Mouse (Mus musculus) embryonic facial prominence, embryonic 12.5 days (tissue): ENCODE measurements at regions not wholly inside any gene's neighbourhood (a gene's known extent, or its start where the extent isn't known, plus 50 kb on each side); places are given as distances from the start of the nearest gene placed in this dataset.

Experiments used
- ATAC-seq: fragments of 200-750 bp; cut with Nextera tagmentation; 2 replicates; pipeline ENCODE4 v1.8.0; 2017; ENCODE audit not compliant: insufficient number of reproducible peaks, insufficient read depth, low FRiP score, low TSS enrichment
- H3K27ac ChIP-seq: fragments of 300-500 bp; sonication (generic); 2 replicates; pipeline ENCODE4 v1.5.1; 2016; ENCODE audit warnings: mild to moderate bottlenecking
- H3K27me3 ChIP-seq: fragments of 300-500 bp; sonication (generic); 2 replicates; pipeline ENCODE4 v1.6.1; 2016; ENCODE audit warnings: mild to moderate bottlenecking, moderate library complexity
- H3K36me3 ChIP-seq: fragments of 300-500 bp; sonication (generic); 2 replicates; pipeline ENCODE4 v1.6.1; 2016; ENCODE audit warnings: mild to moderate bottlenecking
- H3K4me1 ChIP-seq: fragments of 300-500 bp; sonication (generic); 2 replicates; pipeline ENCODE4 v1.6.1; 2016
- H3K4me2 ChIP-seq: fragments of 300-500 bp; sonication (generic); replicated peaks from 2 replicates; pipeline ENCODE4 v1.6.1; 2016; ENCODE audit warnings: mild to moderate bottlenecking, moderate library complexity
- H3K4me3 ChIP-seq: fragments of 300-500 bp; sonication (generic); 2 replicates; pipeline ENCODE4 v1.5.1; 2016; ENCODE audit warnings: mild to moderate bottlenecking
- H3K9ac ChIP-seq: fragments of 300-500 bp; sonication (generic); 2 replicates; pipeline ENCODE4 v1.6.1; 2016; ENCODE audit warnings: mild to moderate bottlenecking, moderate library complexity
- H3K9me3 ChIP-seq: fragments of 300-500 bp; sonication (generic); 2 replicates; pipeline ENCODE4 v1.6.1; 2016; ENCODE audit warnings: mild to moderate bottlenecking, moderate library complexity
- WGBS: fragments of 180-500 bp; shearing (Covaris S2); methylation state at CpG from one replicate; pipeline ENCODE4 v1.1.7; 2016; 5-methylcytosine and 5-hydroxymethylcytosine counted together

GRCm38 (mm10) chr17:48792954-48793353, 139.2 kb upstream of the Lrfn2 start:
- Histone ChIP-seq H3K4me2 (no peak overlapping the region), H3K36me3 (no peaks in the 10 kb centered on the region), H3K9me3 (no peaks in the 10 kb centered on the region), H3K27ac (no peak overlapping the region), H3K27me3 (no peaks in the 10 kb centered on the region), H3K9ac (no peak overlapping the region), H3K4me1 (peaks cover 3% of the 10 kb centered on the region; the same call in 1 of the 2 replicates), H3K4me3 (no peak overlapping the region)
- WGBS: 71% methylated on average over 5 of the region's 5 CpGs
- ATAC-seq: no peak

- Histone ChIP-seq H3K9ac (no peak overlapping the region), H3K27ac (no peak overlapping the region), H3K27me3 (no peaks in the 10 kb centered on the region), H3K4me2 (no peak overlapping the region), H3K4me1 (no peaks in the 10 kb centered on the region), H3K36me3 (no peaks in the 10 kb centered on the region), H3K4me3 (no peak overlapping the region), H3K9me3 (no peaks in the 10 kb centered on the region)
- 82% methylated on average over 5 of the region's 5 CpGs for WGBS
- ATAC-seq: no peak
Measured at GRCm38 (mm10) chr17:48795773-48796172, 136.4 kb upstream of the Lrfn2 start.

- Histone ChIP-seq H3K4me3 (no peak overlapping the region), H3K4me1 (no peaks in the 10 kb centered on the region), H3K4me2 (no peak overlapping the region), H3K9ac (no peak overlapping the region), H3K27ac (no peak overlapping the region), H3K36me3 (no peaks in the 10 kb centered on the region), H3K27me3 (no peaks in the 10 kb centered on the region), H3K9me3 (no peaks in the 10 kb centered on the region)
- 76% methylated on average over 3 of the region's 3 CpGs for WGBS
- ATAC-seq: no peak
Measured at GRCm38 (mm10) chr17:48798196-48798595, 134.0 kb upstream of the Lrfn2 start.

GRCm38 (mm10) chr17:48802673-48803072, 129.5 kb upstream of the Lrfn2 start:
- H3K4me1 ChIP-seq: peaks cover under 1% of the 10 kb centered on the region; the same call in 1 of the 2 replicates
- 64% methylated on average over 7 of the region's 7 CpGs for WGBS
- no peaks in the 10 kb centered on the region for H3K9me3 ChIP-seq
- H3K36me3 ChIP-seq: no peaks in the 10 kb centered on the region
- H3K27ac ChIP-seq: no peak overlapping the region
- ATAC-seq: no peak
- no peaks in the 10 kb centered on the region for H3K27me3 ChIP-seq
- no peak overlapping the region for H3K4me3 ChIP-seq
- H3K4me2 ChIP-seq: no peak overlapping the region
- H3K9ac ChIP-seq: no peak overlapping the region

GRCm38 (mm10) chr17:48807905-48808304, 124.3 kb upstream of the Lrfn2 start:
- no peak overlapping the region for H3K27ac ChIP-seq
- H3K27me3 ChIP-seq: no peaks in the 10 kb centered on the region
- no peak overlapping the region for H3K4me2 ChIP-seq
- H3K9ac ChIP-seq: no peak overlapping the region
- no peaks in the 10 kb centered on the region for H3K9me3 ChIP-seq
- no peaks in the 10 kb centered on the region for H3K36me3 ChIP-seq
- peaks cover 5% of the 10 kb centered on the region; the same call in 1 of the 2 replicates for H3K4me1 ChIP-seq
- no peak overlapping the region for H3K4me3 ChIP-seq
- no peak for ATAC-seq
- WGBS: 59% methylated on average over 3 of the region's 3 CpGs

GRCm38 (mm10) chr17:48814753-48815504, 117.2 kb upstream of the Lrfn2 start:
- WGBS: 51% methylated on average over 15 of the region's 15 CpGs
- Histone ChIP-seq H3K27me3 (no peaks in the 10 kb centered on the region), H3K4me3 (no peak overlapping the region), H3K4me1 (peaks cover 4% of the 10 kb centered on the region; the same call in 1 of the 2 replicates), H3K4me2 (no peak overlapping the region), H3K9me3 (no peaks in the 10 kb centered on the region), H3K27ac (no peak overlapping the region), H3K9ac (no peak overlapping the region), H3K36me3 (no peaks in the 10 kb centered on the region)
- no peak for ATAC-seq

- Histone ChIP-seq H3K4me3 (no peak overlapping the region), H3K27me3 (no peaks in the 10 kb centered on the region), H3K9ac (no peak overlapping the region), H3K36me3 (no peaks in the 10 kb centered on the region), H3K9me3 (no peaks in the 10 kb centered on the region), H3K4me2 (no peak overlapping the region), H3K27ac (no peak overlapping the region), H3K4me1 (peaks cover 7% of the 10 kb centered on the region; the same call in 1 of the 2 replicates)
- no peak for ATAC-seq
- 76% methylated on average over 9 of the region's 9 CpGs for WGBS
Measured at GRCm38 (mm10) chr17:48816588-48817324, 115.4 kb upstream of the Lrfn2 start.

GRCm38 (mm10) chr17:48817551-48817950, 114.6 kb upstream of the Lrfn2 start:
- Histone ChIP-seq H3K36me3 (no peaks in the 10 kb centered on the region), H3K27ac (no peak overlapping the region), H3K4me1 (peaks cover 7% of the 10 kb centered on the region; the same call in 1 of the 2 replicates), H3K9me3 (no peaks in the 10 kb centered on the region), H3K9ac (no peak overlapping the region), H3K4me2 (no peak overlapping the region), H3K4me3 (no peak overlapping the region), H3K27me3 (no peaks in the 10 kb centered on the region)
- ATAC-seq: no peak
- 73% methylated on average over 13 of the region's 13 CpGs for WGBS

GRCm38 (mm10) chr17:48819703-48820102, 112.5 kb upstream of the Lrfn2 start:
- WGBS: 60% methylated on average over 1 of the region's 1 CpGs

GRCm38 (mm10) chr17:48822101-48822876, 109.9 kb upstream of the Lrfn2 start:
- H3K9me3 ChIP-seq: no peaks in the 10 kb centered on the region
- H3K4me2 ChIP-seq: no peak overlapping the region
- no peaks in the 10 kb centered on the region for H3K27me3 ChIP-seq
- H3K4me3 ChIP-seq: no peak overlapping the region
- no peaks in the 10 kb centered on the region for H3K36me3 ChIP-seq
- no peak overlapping the region for H3K9ac ChIP-seq
- H3K27ac ChIP-seq: no peak overlapping the region
- ATAC-seq: no peak
- peaks cover 3% of the 10 kb centered on the region; the same call in 1 of the 2 replicates for H3K4me1 ChIP-seq
- WGBS: 90% methylated on average over 20 of the region's 20 CpGs

More at GRCm38 (mm10) chr17:48819703-48820102, 112.5 kb upstream of the Lrfn2 start:
- H3K9ac ChIP-seq: no peak overlapping the region
- H3K4me3 ChIP-seq: no peak overlapping the region
- no peak overlapping the region for H3K4me2 ChIP-seq
- peaks cover 7% of the 10 kb centered on the region; the same call in 1 of the 2 replicates for H3K4me1 ChIP-seq
- no peak for ATAC-seq
- H3K27ac ChIP-seq: no peak overlapping the region
- no peaks in the 10 kb centered on the region for H3K9me3 ChIP-seq
- H3K36me3 ChIP-seq: no peaks in the 10 kb centered on the region
- no peaks in the 10 kb centered on the region for H3K27me3 ChIP-seq

- H3K4me2 ChIP-seq: no peak overlapping the region
- H3K9ac ChIP-seq: no peak overlapping the region
- H3K4me3 ChIP-seq: no peak overlapping the region
- ATAC-seq: no peak
- H3K27me3 ChIP-seq: no peaks in the 10 kb centered on the region
- WGBS: 77% methylated on average over 9 of the region's 9 CpGs
- H3K27ac ChIP-seq: no peak overlapping the region
- H3K9me3 ChIP-seq: no peaks in the 10 kb centered on the region
- H3K4me1 ChIP-seq: peaks cover 3% of the 10 kb centered on the region; the same call in 1 of the 2 replicates
- no peaks in the 10 kb centered on the region for H3K36me3 ChIP-seq
Measured at GRCm38 (mm10) chr17:48823921-48824320, 108.3 kb upstream of the Lrfn2 start.
